Mouse (Mus musculus) large intestine, adult 2 months (tissue): ENCODE measurements around the gene Pak1. TPM values are rescaled to one million over a fixed set of nuclear protein-coding genes. Genes with fewer than 3 reads are reported as not detected.

Source experiments
- DNase-seq: peaks from one replicate; pipeline ENCODE4 v3.0.0-alpha.2; 2012; ENCODE audit warnings: low read depth, low spot score
- WGBS: fragments of 180-500 bp; shearing (Covaris S2); methylation state at CpG from one replicate; pipeline ENCODE4 v1.1.7; 2018; 5-methylcytosine and 5-hydroxymethylcytosine counted together
- polyA plus RNA-seq: library from polyadenylated mRNA; depleted of rRNA; stranded (reverse); fragments of >200 nt; gene quantifications from 2 replicates; pipeline ENCODE4 v1.2.3, GENCODE M21; 2012; rRNA removed

Gene Pak1
- 34.3 and 39.8 TPM in 2 replicates for polyA plus RNA-seq

DNA sequence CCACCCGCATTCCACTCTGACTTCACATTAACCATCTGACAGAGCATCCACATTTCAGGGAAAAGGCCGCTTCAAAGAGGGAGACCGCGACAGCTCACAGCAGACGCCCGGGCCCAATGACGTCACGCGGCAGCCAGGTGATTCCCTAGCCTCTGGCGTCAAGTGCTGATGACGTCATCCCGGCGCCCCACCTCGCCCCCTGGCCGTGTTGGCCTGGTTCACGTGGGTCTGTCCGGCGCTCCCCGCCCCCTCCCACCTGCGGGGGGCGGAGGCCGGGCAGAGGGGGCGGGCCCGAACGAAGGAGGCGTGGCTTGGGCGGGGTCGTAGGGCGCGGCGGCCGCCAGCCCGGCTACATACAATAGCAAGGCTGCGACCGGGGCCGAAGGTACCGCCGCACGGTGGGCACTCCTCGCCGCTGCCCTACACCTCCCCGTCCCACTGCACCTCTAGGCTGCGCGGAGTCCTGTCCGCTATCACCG is at the start of gene Pak1:
Gene Pak1 (plus strand): TSS at position 352 of the 479 bp plus-strand sequence.
- 1% methylated on average over 46 of the region's 46 CpGs for WGBS
- no peak for DNase-seq

- WGBS = 46% methylated on average over 10 of the region's 10 CpGs
- DNase-seq = no peak
Observed at GRCm38 (mm10) chr7:97740948-97741347, 47.4 kb upstream of the Pak1 start.

DNA sequence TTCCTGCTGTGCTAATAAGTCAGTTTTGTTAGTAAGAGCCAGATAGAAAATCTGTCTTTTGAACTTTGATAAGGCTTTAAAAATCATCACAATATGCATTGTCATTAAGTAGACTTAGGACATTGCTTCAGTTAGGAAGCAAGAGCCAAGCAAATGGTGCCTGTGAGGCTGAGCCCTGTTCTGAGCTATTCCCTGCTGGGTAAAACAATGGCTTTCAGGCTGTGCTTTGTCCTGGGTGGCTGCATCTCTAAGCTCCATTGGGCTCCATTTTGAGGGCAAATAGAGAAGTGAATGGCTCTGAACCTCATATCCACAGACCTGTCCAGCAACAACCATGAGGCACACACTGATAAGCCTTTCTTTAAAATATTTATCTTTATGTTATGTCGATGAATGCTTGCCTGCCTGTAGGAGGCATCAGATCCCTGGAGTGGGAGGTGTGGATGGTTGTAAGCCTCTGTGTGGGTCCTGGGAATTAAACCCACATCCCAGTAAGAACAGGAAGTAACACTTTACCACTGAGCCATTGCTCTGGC is 46.5 kb upstream of the Pak1 start:
- 36% methylated on average over 1 of the region's 1 CpGs for WGBS
- DNase-seq = no peak

DNA sequence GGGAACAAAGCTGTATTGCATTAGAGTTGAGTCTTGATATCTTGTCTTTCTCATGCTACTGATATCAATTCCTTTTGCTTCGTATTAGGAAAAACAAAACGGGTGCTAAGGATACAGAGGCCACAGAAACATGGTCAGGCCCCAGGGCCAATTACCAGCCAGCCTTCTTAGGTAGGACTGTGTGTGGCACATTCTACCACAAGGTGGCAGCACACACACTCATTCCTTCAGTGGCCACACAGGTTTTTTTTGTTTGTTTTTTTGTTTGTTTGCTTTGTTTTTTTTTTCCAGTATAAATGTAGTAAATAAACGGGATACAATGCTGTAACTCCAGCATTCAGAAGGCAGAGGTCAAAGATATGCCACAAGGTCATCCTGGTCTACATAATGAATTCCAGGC is 43.0 kb upstream of the Pak1 start:
- WGBS = 3% methylated on average over 3 of the region's 3 CpGs
- DNase-seq = peak; percentile 38

DNA sequence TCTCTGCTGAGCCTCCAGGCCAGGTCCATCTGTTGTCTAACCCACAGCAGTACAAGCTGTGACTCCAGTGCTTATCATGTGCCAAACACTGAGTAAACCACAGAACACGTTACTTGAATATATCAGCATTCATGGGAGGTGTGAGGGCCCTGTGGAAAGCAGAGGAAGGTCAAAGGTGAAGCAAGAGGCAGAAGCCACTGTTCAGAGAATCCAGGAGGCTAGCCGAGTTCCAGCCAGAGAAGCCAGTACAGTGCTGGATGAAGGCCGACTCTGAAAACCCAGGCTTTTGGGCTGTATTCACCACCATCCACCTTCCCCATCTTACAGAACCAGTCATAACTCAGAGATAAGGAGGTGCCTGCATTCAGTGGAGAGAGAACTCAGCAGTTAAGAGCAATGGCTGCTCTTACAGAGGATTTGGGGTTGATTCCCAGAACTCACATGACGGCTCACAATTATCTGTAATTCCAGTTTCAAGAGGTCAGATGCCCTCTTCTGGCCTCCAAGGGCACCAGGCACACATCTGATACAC is 41.1 kb upstream of the Pak1 start:
- DNase-seq = no peak
- 85% methylated on average over 4 of the region's 4 CpGs for WGBS

DNA sequence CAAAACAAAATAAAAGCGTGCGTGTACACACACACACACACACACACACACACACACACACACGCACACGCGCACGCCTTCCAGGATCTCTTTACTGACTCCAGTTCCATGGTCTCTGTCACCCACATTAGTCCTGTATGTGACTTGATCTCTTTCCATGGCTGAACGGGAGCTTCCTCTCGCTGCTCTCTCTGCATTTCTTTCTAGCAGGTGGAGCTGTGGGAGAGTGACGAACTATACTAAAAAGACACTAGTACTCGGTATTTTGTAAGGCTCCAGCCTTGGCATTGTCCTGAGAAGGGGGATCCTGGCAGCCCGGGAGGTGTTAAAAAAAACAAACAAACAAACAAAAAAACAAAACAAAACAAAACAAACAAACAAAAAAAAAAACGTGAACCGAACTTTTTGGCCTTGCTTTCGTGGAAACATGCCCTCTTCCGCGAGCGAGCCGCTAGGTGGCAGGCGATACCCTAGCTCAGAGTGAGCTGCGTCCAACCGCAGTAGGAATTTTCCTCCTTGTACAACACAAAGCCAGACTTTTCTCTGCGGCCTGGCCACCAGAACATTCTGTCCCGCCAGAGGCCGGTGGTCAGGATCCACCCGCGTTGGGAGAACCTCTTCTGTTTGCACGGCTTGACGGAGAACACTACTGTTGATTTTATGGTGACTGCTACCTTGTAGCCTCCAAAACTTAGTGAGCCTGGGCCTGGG is 40.4 kb upstream of the Pak1 start:
- peak; percentile 47 for DNase-seq
- 24% methylated on average over 28 of the region's 28 CpGs for WGBS

GRCm38 (mm10) chr7:97748527-97749206 is 39.7 kb upstream of the Pak1 start:
- DNase-seq = peak; percentile 46
- 17% methylated on average over 10 of the region's 10 CpGs for WGBS

DNA sequence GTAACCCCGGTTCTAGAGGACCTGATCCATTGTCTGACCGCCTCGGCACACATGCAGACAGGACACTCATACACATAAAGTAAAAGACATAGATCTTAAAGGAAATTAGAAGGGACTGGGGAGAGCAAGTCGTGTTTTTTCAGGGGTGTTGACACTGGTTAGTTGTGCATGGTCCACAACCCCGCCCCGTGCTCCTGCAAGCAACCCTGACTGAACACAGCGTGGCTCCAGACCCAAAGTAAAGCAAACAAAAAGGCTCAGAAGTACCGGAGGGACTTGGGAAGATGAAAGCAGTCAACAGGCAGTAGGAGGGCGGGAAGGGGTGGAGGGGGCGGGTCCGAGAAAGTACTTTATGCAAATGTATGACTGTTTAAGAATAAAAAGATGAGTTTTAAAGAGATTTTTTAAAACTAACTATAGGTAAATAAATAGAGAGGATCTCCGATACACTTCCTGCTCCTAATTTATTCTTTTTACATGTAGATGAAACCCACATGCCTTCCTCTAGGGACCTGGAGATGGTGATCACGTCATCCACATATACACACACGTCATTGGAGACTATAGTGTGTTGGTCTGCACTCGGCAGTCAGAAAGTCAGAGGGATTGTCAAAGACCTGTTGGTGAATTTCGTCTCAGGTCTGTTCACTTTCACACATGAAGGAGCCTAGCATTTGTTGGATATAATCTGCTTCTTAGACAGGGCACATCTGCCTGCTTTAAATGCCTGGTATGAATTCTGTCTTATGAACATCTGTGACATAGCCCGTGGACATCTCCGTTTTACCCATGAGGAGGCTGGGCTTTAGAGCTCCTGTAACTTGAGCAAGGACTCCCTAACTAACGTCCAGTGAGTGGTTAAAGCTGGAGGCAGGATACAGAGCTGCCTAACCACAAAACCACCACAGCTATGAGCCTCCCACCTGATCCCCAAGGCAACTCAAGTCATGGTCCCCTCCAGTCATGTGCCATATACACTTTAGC is 38.8 kb upstream of the Pak1 start:
- WGBS = 13% methylated on average over 19 of the region's 19 CpGs

GRCm38 (mm10) chr7:97756967-97757881 is 31.1 kb upstream of the Pak1 start:
- WGBS = 31% methylated on average over 18 of the region's 18 CpGs
- DNase-seq = no peak

More for the DNA sequence above, 38.8 kb upstream of the Pak1 start:
- peak; percentile 40 for DNase-seq

DNA sequence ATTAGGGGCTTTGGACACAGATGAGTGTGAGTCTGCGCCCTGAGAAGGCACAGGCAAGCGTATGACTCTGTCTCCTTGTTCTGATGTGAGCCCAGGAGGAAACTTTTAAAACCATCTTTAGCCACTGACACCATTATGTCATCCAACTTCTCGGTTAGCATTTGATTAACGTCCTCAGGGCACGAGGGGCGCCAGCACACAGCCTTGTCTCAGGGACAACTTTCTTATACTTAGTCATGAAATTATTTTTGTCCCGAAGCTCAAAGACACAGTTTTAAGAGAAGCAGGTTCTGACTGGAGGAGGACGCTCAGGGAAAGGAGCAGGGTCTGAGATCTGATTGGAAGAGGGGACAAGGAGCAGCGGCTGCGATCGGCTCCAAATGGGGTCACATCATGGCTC is 23.8 kb upstream of the Pak1 start:
- no peak for DNase-seq

GRCm38 (mm10) chr7:97765181-97765962 is 23.0 kb upstream of the Pak1 start:
- WGBS = 65% methylated on average over 21 of the region's 21 CpGs
- DNase-seq = no peak

More for the DNA sequence above, 23.8 kb upstream of the Pak1 start:
- 79% methylated on average over 11 of the region's 11 CpGs for WGBS

GRCm38 (mm10) chr7:97765963-97766347 is 22.4 kb upstream of the Pak1 start:
- 37% methylated on average over 5 of the region's 5 CpGs for WGBS
- no peak for DNase-seq

GRCm38 (mm10) chr7:97766406-97767166 is 21.8 kb upstream of the Pak1 start:
- DNase-seq = no peak
- 32% methylated on average over 9 of the region's 9 CpGs for whole genome bisulfite sequencing

GRCm38 (mm10) chr7:97767841-97768240 is 20.5 kb upstream of the Pak1 start:
- no peak for DNase-seq
- WGBS = 65% methylated on average over 8 of the region's 8 CpGs

DNA sequence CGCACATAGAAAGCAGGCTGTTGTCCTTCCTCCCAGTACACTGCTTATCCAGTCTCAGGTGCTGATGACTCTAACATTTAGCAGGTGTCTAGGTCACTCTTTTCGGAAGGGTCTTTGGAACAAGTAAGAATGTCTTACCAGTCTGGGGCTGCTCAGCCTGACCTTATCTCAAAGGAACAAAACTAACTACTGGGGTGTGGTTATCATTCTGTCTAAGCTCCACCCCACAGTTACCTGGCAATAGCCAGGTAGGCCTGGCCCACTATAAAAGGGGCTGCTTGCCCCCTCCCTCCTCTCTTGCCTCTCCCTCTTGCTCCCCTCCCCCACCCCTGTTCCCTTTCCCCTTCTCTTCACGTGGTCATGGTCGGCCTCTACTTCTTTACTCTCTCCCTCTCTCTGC is 19.3 kb upstream of the Pak1 start:
- 45% methylated on average over 4 of the region's 4 CpGs for WGBS
- DNase-seq = no peak

- DNase-seq = no peak
- 35% methylated on average over 6 of the region's 6 CpGs for WGBS
Observed at GRCm38 (mm10) chr7:97770841-97771620, 17.3 kb upstream of the Pak1 start.
